Mouse (Mus musculus): ENCODE data around the gene Tmem127. TPM values are rescaled to one million over a fixed set of nuclear protein-coding genes. Genes with fewer than 3 reads are reported as not detected.

Tmem127 gene
- polyA plus RNA-seq (2012; rRNA removed), result 7.0 and 8.8 TPM in 2 replicates

GRCm38 (mm10) chr2:127247592-127248333 is at the start of gene Tmem127, which contains the start of gene Ciao1:
Gene Tmem127, plus strand, starts transcription at chr2:127247908.
Gene Ciao1, minus strand, starts transcription at chr2:127247816.

GRCm38 (mm10) chr2:127207547-127208451 is 39.9 kb upstream of the Tmem127 start, which contains the start of the genes 1810024B03Rik and Snrnp200:
Gene 1810024B03Rik, minus strand, starts transcription at chr2:127208280.
Gene Snrnp200, plus strand, starts transcription at chr2:127208386.

GRCm38 (mm10) chr2:127269491-127270299 is 22.0 kb downstream of the Tmem127 start, which contains the start of gene Stard7:
Gene Stard7, plus strand, starts transcription at chr2:127270218.

Other genes with a start within 250 kb of the Tmem127 start
- 2.6 and 3.4 TPM in 2 replicates for gene Ap4e1, start 239.2 kb upstream of the Tmem127 start, polyA plus RNA-seq (2012; rRNA removed)
- 25.1 and 30.3 TPM in 2 replicates for gene Blvra, start 177.2 kb upstream of the Tmem127 start, polyA plus RNA-seq (2012; rRNA removed)
- 33.9 and 36.4 TPM in 2 replicates for gene Ncaph, start 114.0 kb upstream of the Tmem127 start, polyA plus RNA-seq (2012; rRNA removed)
- gene Itpripl1, start 104.5 kb upstream of the Tmem127 start, polyA plus RNA-seq (2012; rRNA removed), result 7.3 and 8.9 TPM in 2 replicates
- 0.65 and 0.66 TPM in 2 replicates for gene 1810024B03Rik, start 39.6 kb upstream of the Tmem127 start, polyA plus RNA-seq (2012; rRNA removed)
- gene Snrnp200, start 39.5 kb upstream of the Tmem127 start, polyA plus RNA-seq (2012; rRNA removed), result 27.0 and 27.9 TPM in 2 replicates
- gene Ciao1, start 92 bp upstream of the Tmem127 start, polyA plus RNA-seq (2012; rRNA removed), result 25.7 and 27.0 TPM in 2 replicates
- gene Stard7, start 22.3 kb downstream of the Tmem127 start, polyA plus RNA-seq (2012; rRNA removed), result 30.8 and 35.5 TPM in 2 replicates
- gene Dusp2, start 88.3 kb downstream of the Tmem127 start, polyA plus RNA-seq (2012; rRNA removed), result 1.5 and 1.8 TPM in 2 replicates
- gene Astl, start 90.7 kb downstream of the Tmem127 start, polyA plus RNA-seq (2012; rRNA removed), result 0.01 TPM in 1 of 2 replicates, not detected in the other
- 12.0 and 13.5 TPM in 2 replicates for gene Adra2b, start 115.3 kb downstream of the Tmem127 start, polyA plus RNA-seq (2012; rRNA removed)
- gene Gpat2, start 177.3 kb downstream of the Tmem127 start, polyA plus RNA-seq (2012; rRNA removed), result 0.35 and 0.36 TPM in 2 replicates
- gene Fahd2a, start 196.7 kb downstream of the Tmem127 start, polyA plus RNA-seq (2012; rRNA removed), result 8.1 and 8.2 TPM in 2 replicates

Measured in liver, embryonic 14 days (tissue).